Mouse (Mus musculus) layer of hippocampus, adult 11-12 months (tissue): ENCODE results near the gene Mdp1.

Source experiments
- DNase-seq: peaks from one replicate; pipeline ENCODE4 v3.0.0; 2022; ENCODE audit warnings: low spot score

Gene Mdp1

GRCm38 (mm10) chr14:55659960-55660573 is at the start of gene Mdp1:
Mdp1 (minus strand) TSS chr14:55660508.
- peak; percentile 78 for DNase-seq

GRCm38 (mm10) chr14:55709509-55709908 is 49.2 kb upstream of the Mdp1 start:
- DNase-seq, result no peak

- no peak for DNase-seq
Measured at GRCm38 (mm10) chr14:55707397-55707796, 47.1 kb upstream of the Mdp1 start.

- DNase-seq, result no peak
Measured at GRCm38 (mm10) chr14:55706051-55706600, 45.8 kb upstream of the Mdp1 start.

GRCm38 (mm10) chr14:55702761-55703160 is 42.5 kb upstream of the Mdp1 start:
- no peak for DNase-seq

- DNase-seq, result no peak
Measured at GRCm38 (mm10) chr14:55701131-55701530, 40.8 kb upstream of the Mdp1 start.

- no peak for DNase-seq
Measured at GRCm38 (mm10) chr14:55697226-55697625, 36.9 kb upstream of the Mdp1 start.

GRCm38 (mm10) chr14:55689433-55689832 is 29.1 kb upstream of the Mdp1 start:
- DNase-seq, result no peak

- DNase-seq, result no peak
Measured at GRCm38 (mm10) chr14:55682118-55682493, 21.8 kb upstream of the Mdp1 start.

GRCm38 (mm10) chr14:55681160-55682117 is 21.1 kb upstream of the Mdp1 start, which contains the start of gene Tinf2:
Tinf2 (minus strand) TSS chr14:55681820.
- DNase-seq, result peak; percentile 97

- DNase-seq, result no peak
Measured at GRCm38 (mm10) chr14:55677615-55678014, 17.3 kb upstream of the Mdp1 start.

- DNase-seq, result no peak
Measured at GRCm38 (mm10) chr14:55672741-55673060, 12.4 kb upstream of the Mdp1 start.

GRCm38 (mm10) chr14:55671833-55672740 is 11.8 kb upstream of the Mdp1 start, which contains the start of the genes Gmpr2 and Nedd8:
Gmpr2 (plus strand) TSS chr14:55671941.
Nedd8 (minus strand) TSS chr14:55672124.
- DNase-seq, result peak; percentile 94

- no peak for DNase-seq
Measured at GRCm38 (mm10) chr14:55671486-55671832, 11.2 kb upstream of the Mdp1 start.

GRCm38 (mm10) chr14:55660636-55661035 is 328 bp upstream of the Mdp1 start:
- no peak for DNase-seq

GRCm38 (mm10) chr14:55658011-55658410 is 2.3 kb downstream of the Mdp1 start:
- DNase-seq, result no peak

- no peak for DNase-seq
Measured at GRCm38 (mm10) chr14:55656935-55657334, 3.4 kb downstream of the Mdp1 start.

- DNase-seq, result no peak
Measured at GRCm38 (mm10) chr14:55651528-55651927, 8.8 kb downstream of the Mdp1 start.

GRCm38 (mm10) chr14:55649884-55650283 is 10.4 kb downstream of the Mdp1 start, which contains the start of gene Tssk4:
Tssk4 (plus strand) TSS chr14:55650184.
- DNase-seq, result no peak

GRCm38 (mm10) chr14:55644261-55644888 is 15.9 kb downstream of the Mdp1 start:
- no peak for DNase-seq
